Mouse (Mus musculus) midbrain, embryonic 16.5 days (tissue): Measurements from ENCODE around the gene Ilf3. TPM values are rescaled to one million over a fixed set of nuclear protein-coding genes. Genes with fewer than 3 reads are reported as not detected.

Source experiments
- ATAC-seq: fragments of 200-750 bp; cut with Nextera tagmentation; 2 replicates; pipeline ENCODE4 v1.8.0; 2017; ENCODE audit warnings: moderate TSS enrichment
- H3K27ac ChIP-seq: fragments of 300-500 bp; sonication (generic); 2 replicates; pipeline ENCODE4 v1.5.1; 2014; ENCODE audit warnings: mild to moderate bottlenecking, low read length, mixed read lengths
- H3K27me3 ChIP-seq: fragments of 300-500 bp; sonication (generic); 2 replicates; pipeline ENCODE4 v1.6.1; 2014; ENCODE audit warnings: low read depth, low read length, mixed read lengths; ENCODE audit not compliant: control insufficient read depth, insufficient read depth
- H3K36me3 ChIP-seq: fragments of 300-500 bp; sonication (generic); 2 replicates; pipeline ENCODE4 v1.6.1; 2014; ENCODE audit warnings: mild to moderate bottlenecking, low read length, moderate library complexity, mixed read lengths; ENCODE audit not compliant: control insufficient read depth, insufficient read depth
- H3K4me1 ChIP-seq: fragments of 300-500 bp; sonication (generic); 2 replicates; pipeline ENCODE4 v1.6.1; 2014; ENCODE audit warnings: mild to moderate bottlenecking, low read length, mixed read lengths; ENCODE audit not compliant: control insufficient read depth, insufficient read depth
- H3K4me2 ChIP-seq: fragments of 300-500 bp; sonication (generic); 2 replicates; pipeline ENCODE4 v1.6.1; 2014; ENCODE audit warnings: mild to moderate bottlenecking, low read length, mixed read lengths
- H3K4me3 ChIP-seq: fragments of 300-500 bp; sonication (generic); 2 replicates; pipeline ENCODE4 v1.5.1; 2014; ENCODE audit warnings: low read depth, mild to moderate bottlenecking, low read length, moderate library complexity, mixed read lengths
- H3K9ac ChIP-seq: fragments of 300-500 bp; sonication (generic); 2 replicates; pipeline ENCODE4 v1.6.1; 2014; ENCODE audit warnings: low read depth, low read length, mixed read lengths
- H3K9me3 ChIP-seq: fragments of 300-500 bp; sonication (generic); replicated peaks from 2 replicates; pipeline ENCODE4 v1.6.1; 2014; ENCODE audit warnings: mild to moderate bottlenecking, low read length, mixed read lengths; ENCODE audit not compliant: control insufficient read depth, poor library complexity, severe bottlenecking
- WGBS: fragments of 180-500 bp; shearing (Covaris S2); extraction: QIAGEN DNeasy Blood & Tissue Kit; methylation state at CpG from one replicate; pipeline ENCODE4 v1.1.7; 2014; 5-methylcytosine and 5-hydroxymethylcytosine counted together
- polyA plus RNA-seq: library from polyadenylated mRNA; unstranded; fragments of >200 nt; fragmentation: Nextera tagmentation; extraction: Ambion mirVana; gene quantifications from 2 replicates; pipeline ENCODE4 v1.2.1, GENCODE M21; 2015

Gene Ilf3
- polyA plus RNA-seq, 1 experiment from 2014 or later: 228 TPM

DNA sequence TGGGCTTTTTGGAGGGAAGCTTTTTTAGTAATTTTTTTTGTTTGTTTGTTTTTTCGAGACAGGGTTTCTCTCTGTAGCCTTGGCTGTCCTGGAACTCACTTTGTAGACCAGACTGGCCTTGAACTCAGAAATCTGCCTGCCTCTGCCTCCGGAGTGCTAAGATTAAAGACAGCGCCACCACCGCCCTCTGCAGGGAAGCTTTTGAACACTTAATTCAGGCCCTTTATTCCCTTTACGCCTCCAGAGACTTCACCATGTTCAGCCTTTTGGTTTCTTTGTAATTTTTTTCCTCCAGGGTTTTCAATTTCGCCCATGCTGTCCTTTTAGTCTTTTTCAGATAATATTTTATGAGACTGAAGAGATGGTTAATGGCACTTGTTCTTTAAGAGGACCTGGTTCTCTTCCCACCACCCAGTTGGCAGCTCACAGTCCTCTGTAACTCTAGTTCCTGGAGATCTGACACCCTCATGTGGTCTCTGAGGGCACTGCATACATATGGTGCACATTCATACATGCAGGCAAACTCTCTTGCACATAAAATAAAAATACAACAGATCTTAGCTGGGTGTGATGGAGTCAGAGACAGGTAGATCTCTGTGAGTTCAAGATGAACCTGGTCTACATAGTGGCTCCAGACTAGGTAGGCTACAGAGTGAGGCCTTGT, 77.5 kb downstream of the Ilf3 start:
- H3K4me3 ChIP-seq: no peak overlapping the region
- H3K27ac ChIP-seq: no peak overlapping the region
- no peak overlapping the region for H3K4me2 ChIP-seq
- no peak for ATAC-seq
- 93% methylated on average over 6 of the region's 6 CpGs for WGBS
- no peaks in the 10 kb centered on the region for H3K4me1 ChIP-seq
- H3K36me3 ChIP-seq: no peaks in the 10 kb centered on the region; the same call in 1 of the 2 replicates
- no peaks in the 10 kb centered on the region for H3K27me3 ChIP-seq
- no peak overlapping the region for H3K9ac ChIP-seq
- no peaks in the 10 kb centered on the region for H3K9me3 ChIP-seq

DNA sequence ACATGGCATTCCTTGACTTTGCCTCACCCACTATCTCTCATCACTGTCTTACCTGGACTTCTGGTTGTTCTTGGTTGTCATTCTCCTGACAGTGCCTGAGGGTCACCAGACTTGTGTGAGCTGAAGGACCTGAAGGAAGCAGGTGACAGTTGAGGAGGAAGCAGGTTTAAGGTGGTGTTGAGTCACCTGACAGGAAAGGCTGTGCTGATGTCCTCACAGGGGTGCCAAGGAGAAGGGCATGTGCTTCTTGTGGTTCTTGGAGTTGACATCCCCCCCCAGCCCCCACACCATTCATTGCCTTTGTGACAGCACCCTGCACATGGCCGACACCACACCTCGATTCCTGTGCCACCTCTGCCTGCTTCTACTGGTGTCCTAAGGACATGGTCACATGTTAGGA, 80.1 kb downstream of the Ilf3 start:
- no peak overlapping the region for H3K27ac ChIP-seq
- no peaks in the 10 kb centered on the region for H3K9me3 ChIP-seq
- H3K4me1 ChIP-seq: no peaks in the 10 kb centered on the region; the same call in 1 of the 2 replicates
- no peak overlapping the region for H3K4me2 ChIP-seq
- no peak overlapping the region for H3K4me3 ChIP-seq
- ATAC-seq: no peak
- 95% methylated on average over 2 of the region's 2 CpGs for WGBS
- no peaks in the 10 kb centered on the region for H3K27me3 ChIP-seq
- H3K9ac ChIP-seq: no peak overlapping the region
- H3K36me3 ChIP-seq: no peaks in the 10 kb centered on the region; the same call in 1 of the 2 replicates

- Histone ChIP-seq H3K36me3 (no peaks in the 10 kb centered on the region; the same call in 1 of the 2 replicates), H3K4me2 (no peak overlapping the region), H3K9me3 (no peaks in the 10 kb centered on the region), H3K4me1 (no peaks in the 10 kb centered on the region; the same call in 1 of the 2 replicates), H3K27me3 (no peaks in the 10 kb centered on the region), H3K4me3 (no peak overlapping the region), H3K27ac (no peak overlapping the region), H3K9ac (no peak overlapping the region)
- 89% methylated on average over 2 of the region's 2 CpGs for WGBS
- no peak for ATAC-seq
Observed at GRCm38 (mm10) chr9:21449710-21450109, 82.0 kb downstream of the Ilf3 start.

GRCm38 (mm10) chr9:21450270-21450669, 82.6 kb downstream of the Ilf3 start:
- Histone ChIP-seq H3K36me3 (no peaks in the 10 kb centered on the region), H3K27me3 (no peaks in the 10 kb centered on the region), H3K4me1 (no peaks in the 10 kb centered on the region; the same call in 1 of the 2 replicates), H3K9ac (no peak overlapping the region), H3K27ac (no peak overlapping the region), H3K9me3 (no peaks in the 10 kb centered on the region), H3K4me2 (no peak overlapping the region), H3K4me3 (no peak overlapping the region)
- 87% methylated on average over 3 of the region's 3 CpGs for WGBS
- ATAC-seq: no peak

- Histone ChIP-seq H3K27me3 (no peaks in the 10 kb centered on the region), H3K36me3 (no peaks in the 10 kb centered on the region), H3K9ac (no peak overlapping the region), H3K27ac (no peak overlapping the region), H3K4me3 (no peak overlapping the region), H3K4me2 (no peak overlapping the region), H3K4me1 (no peaks in the 10 kb centered on the region; the same call in 1 of the 2 replicates), H3K9me3 (no peaks in the 10 kb centered on the region)
- no peak for ATAC-seq
- 91% methylated on average over 8 of the region's 8 CpGs for WGBS
Observed at GRCm38 (mm10) chr9:21451391-21451790, 83.7 kb downstream of the Ilf3 start.

DNA sequence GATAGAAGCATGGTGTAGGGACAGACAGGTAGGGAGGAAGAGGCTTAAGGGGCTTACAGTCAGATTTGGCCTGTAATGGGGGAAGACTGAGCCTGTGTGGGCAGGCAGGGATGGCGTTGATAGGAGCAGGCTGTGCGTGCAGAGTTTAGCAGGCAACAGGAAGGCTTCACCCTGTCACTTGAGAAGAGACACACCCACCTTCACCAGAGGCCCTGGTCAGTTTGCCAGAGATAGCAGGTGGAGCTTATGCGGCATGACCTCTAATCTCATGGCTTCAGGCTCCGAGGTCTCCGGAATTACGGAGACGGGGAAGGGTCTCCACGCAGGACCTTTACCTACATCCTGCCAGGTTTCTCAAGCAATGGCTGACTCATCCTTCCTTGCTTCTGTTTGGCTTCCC, 84.2 kb downstream of the Ilf3 start:
- Histone ChIP-seq H3K27ac (no peak overlapping the region), H3K9ac (no peak overlapping the region), H3K4me3 (no peak overlapping the region), H3K4me1 (no peaks in the 10 kb centered on the region; the same call in 1 of the 2 replicates), H3K27me3 (no peaks in the 10 kb centered on the region), H3K4me2 (no peak overlapping the region), H3K9me3 (no peaks in the 10 kb centered on the region), H3K36me3 (no peaks in the 10 kb centered on the region)
- WGBS: 80% methylated on average over 8 of the region's 8 CpGs
- ATAC-seq: no peak

DNA sequence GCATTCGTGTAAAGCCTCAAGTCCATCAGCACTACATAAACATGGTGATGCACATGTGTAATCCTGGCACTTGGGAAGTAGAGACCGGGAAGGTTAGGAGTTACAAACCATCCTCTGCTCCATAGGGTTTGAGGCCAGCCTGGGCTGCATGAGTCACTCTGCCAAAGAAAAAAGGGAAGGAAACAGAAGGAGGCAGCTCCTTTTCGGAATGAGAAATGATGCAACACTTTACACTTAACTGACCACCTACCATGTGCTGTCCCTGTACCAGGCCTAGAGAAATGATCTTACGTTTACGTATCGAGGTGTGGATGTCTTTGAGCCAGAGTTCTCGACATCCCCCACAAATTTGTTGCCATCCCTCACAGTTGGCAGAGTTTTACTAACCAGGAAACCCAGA, 85.3 kb downstream of the Ilf3 start:
- 95% methylated on average over 7 of the region's 7 CpGs for WGBS
- Histone ChIP-seq H3K4me1 (no peaks in the 10 kb centered on the region; the same call in 1 of the 2 replicates), H3K36me3 (no peaks in the 10 kb centered on the region), H3K9ac (no peak overlapping the region), H3K9me3 (no peaks in the 10 kb centered on the region), H3K4me3 (no peak overlapping the region), H3K27me3 (no peaks in the 10 kb centered on the region), H3K4me2 (no peak overlapping the region), H3K27ac (no peak overlapping the region)
- ATAC-seq: no peak

- ATAC-seq: no peak
- H3K36me3 ChIP-seq: no peaks in the 10 kb centered on the region
- no peak overlapping the region for H3K4me3 ChIP-seq
- WGBS: 88% methylated on average over 2 of the region's 2 CpGs
- no peaks in the 10 kb centered on the region for H3K27me3 ChIP-seq
- H3K4me2 ChIP-seq: no peak overlapping the region
- H3K9me3 ChIP-seq: no peaks in the 10 kb centered on the region
- H3K4me1 ChIP-seq: no peaks in the 10 kb centered on the region; the same call in 1 of the 2 replicates
- H3K9ac ChIP-seq: no peak overlapping the region
- no peak overlapping the region for H3K27ac ChIP-seq
Observed at GRCm38 (mm10) chr9:21453459-21453858, 85.8 kb downstream of the Ilf3 start.

GRCm38 (mm10) chr9:21454556-21454955, 86.9 kb downstream of the Ilf3 start:
- H3K4me2 ChIP-seq: no peak overlapping the region
- WGBS: 75% methylated on average over 4 of the region's 4 CpGs
- peaks cover 3% of the 10 kb centered on the region; the same call in 1 of the 2 replicates for H3K36me3 ChIP-seq
- no peaks in the 10 kb centered on the region; the same call in 1 of the 2 replicates for H3K4me1 ChIP-seq
- no peak overlapping the region for H3K9ac ChIP-seq
- no peaks in the 10 kb centered on the region for H3K9me3 ChIP-seq
- H3K27me3 ChIP-seq: no peaks in the 10 kb centered on the region
- H3K4me3 ChIP-seq: no peak overlapping the region
- H3K27ac ChIP-seq: no peak overlapping the region
- ATAC-seq: no peak
